Mouse (Mus musculus) gastrocnemius, postnatal 25 days (tissue): Measurements from ENCODE around the gene Errfi1. TPM values are rescaled to one million over a fixed set of nuclear protein-coding genes. Genes with fewer than 3 reads are reported as not detected.
"Not testable (repeated sequence)": the region's sequence is repeated elsewhere in the genome, so short reads cannot be mapped to it uniquely, and the experiment has no call there.

Experiments
- DNase-seq: peaks from one replicate; pipeline ENCODE4 v3.0.0; 2022
- total RNA-seq, 2 experiments: library from RNA; stranded (reverse); gene quantifications; 1 replicate in 1 of 2; 2 replicates in 1 of 2; pipeline ENCODE4 v1.2.3; 2021

Gene Errfi1
- total RNA-seq, 2 experiments from 2014 or later, result 16.0 to 17.9 TPM

GRCm38 (mm10) chr4:150880364-150880763, 26.6 kb downstream of the Errfi1 start:
- no peak for DNase-seq

- DNase-seq, result no peak
Observed at GRCm38 (mm10) chr4:150882632-150883031, 28.9 kb downstream of the Errfi1 start.

GRCm38 (mm10) chr4:150887903-150888302, 34.2 kb downstream of the Errfi1 start:
- no peak for DNase-seq

GRCm38 (mm10) chr4:150888492-150888891, 34.8 kb downstream of the Errfi1 start:
- no peak for DNase-seq

- no peak for DNase-seq
Observed at GRCm38 (mm10) chr4:150889273-150889954, 35.7 kb downstream of the Errfi1 start.

- no peak for DNase-seq
Observed at GRCm38 (mm10) chr4:150889955-150890315, 36.2 kb downstream of the Errfi1 start.

- DNase-seq, result no peak
Observed at GRCm38 (mm10) chr4:150891308-150891707, 37.6 kb downstream of the Errfi1 start.

- DNase-seq, result no peak
Observed at GRCm38 (mm10) chr4:150894718-150895501, 41.2 kb downstream of the Errfi1 start.

- no peak for DNase-seq
Observed at GRCm38 (mm10) chr4:150896896-150897624, 43.3 kb downstream of the Errfi1 start.

- peak; percentile 64 for DNase-seq
Observed at GRCm38 (mm10) chr4:150898716-150899365, 45.1 kb downstream of the Errfi1 start.

- no peak for DNase-seq
Observed at GRCm38 (mm10) chr4:150900486-150900885, 46.8 kb downstream of the Errfi1 start.

- peak; percentile 78 for DNase-seq
Observed at GRCm38 (mm10) chr4:150901651-150902050, 47.9 kb downstream of the Errfi1 start.

GRCm38 (mm10) chr4:150902062-150902461, 48.3 kb downstream of the Errfi1 start:
- peak; percentile 82 for DNase-seq

- peak; percentile 78 for DNase-seq
Observed at GRCm38 (mm10) chr4:150903091-150903742, 49.5 kb downstream of the Errfi1 start.

GRCm38 (mm10) chr4:150907099-150907498, 53.4 kb downstream of the Errfi1 start:
- peak; percentile 51 for DNase-seq

- DNase-seq, result not testable (repeated sequence)
Observed at GRCm38 (mm10) chr4:150908512-150908911, 54.8 kb downstream of the Errfi1 start.

- peak; percentile 99 for DNase-seq
Observed at GRCm38 (mm10) chr4:150909451-150910156, 55.9 kb downstream of the Errfi1 start.

GRCm38 (mm10) chr4:150910164-150910951, 56.6 kb downstream of the Errfi1 start:
- no peak for DNase-seq

- DNase-seq, result no peak
Observed at GRCm38 (mm10) chr4:150913743-150914142, 60.0 kb downstream of the Errfi1 start.

GRCm38 (mm10) chr4:150914290-150914733, 60.6 kb downstream of the Errfi1 start, which contains the start of the genes Park7 and Tnfrsf9:
Park7 (minus strand) TSS chr4:150914437.
Tnfrsf9 (plus strand) TSS chr4:150914562.
- DNase-seq, result peak; percentile 96
